Mouse (Mus musculus) stomach, postnatal 0 days (tissue): ENCODE measurements around the gene Wdr66. TPM values are rescaled to one million over a fixed set of nuclear protein-coding genes. Genes with fewer than 3 reads are reported as not detected.
A peak's percentile ranks its signal among the peaks of the same experiment; 100 is the strongest.

Experiments used
- ATAC-seq: fragments of 200-750 bp; cut with Nextera tagmentation; 2 replicates; pipeline ENCODE4 v1.8.0; 2017; ENCODE audit not compliant: low FRiP score, low TSS enrichment
- DNase-seq: peaks from one replicate; pipeline ENCODE4 v3.0.0-alpha.2; 2016; ENCODE audit warnings: low spot score
- H3K27ac ChIP-seq: fragments of 300-500 bp; sonication (generic); replicated peaks from 2 replicates; pipeline ENCODE4 v1.5.1; 2014; ENCODE audit warnings: mild to moderate bottlenecking, control low read depth
- H3K27me3 ChIP-seq: fragments of 300-500 bp; sonication (generic); 2 replicates; pipeline ENCODE4 v1.6.1; 2014; ENCODE audit warnings: low read length; ENCODE audit not compliant: control insufficient read depth, insufficient read depth
- H3K36me3 ChIP-seq: fragments of 300-500 bp; sonication (generic); 2 replicates; pipeline ENCODE4 v1.6.1; 2014; ENCODE audit warnings: low read length, mixed read lengths; ENCODE audit not compliant: control insufficient read depth, insufficient read depth
- H3K4me1 ChIP-seq: fragments of 300-500 bp; sonication (generic); replicated peaks from 2 replicates; pipeline ENCODE4 v1.6.1; 2014; ENCODE audit warnings: antibody characterized with exemption; ENCODE audit not compliant: control insufficient read depth, insufficient read depth
- H3K4me2 ChIP-seq: fragments of 300-500 bp; sonication (generic); replicated peaks from 2 replicates; pipeline ENCODE4 v1.6.1; 2014; ENCODE audit warnings: low read depth, mild to moderate bottlenecking, control low read depth, moderate library complexity
- H3K4me3 ChIP-seq: fragments of 300-500 bp; sonication (generic); 2 replicates; pipeline ENCODE4 v1.5.1; 2014; ENCODE audit warnings: low read depth, low read length, control low read depth
- H3K9ac ChIP-seq: fragments of 300-500 bp; sonication (generic); 2 replicates; pipeline ENCODE4 v1.6.1; 2014; ENCODE audit warnings: mild to moderate bottlenecking, low read length, control low read depth, mixed read lengths
- H3K9me3 ChIP-seq: fragments of 300-500 bp; sonication (generic); 2 replicates; pipeline ENCODE4 v1.6.1; 2016; ENCODE audit warnings: low read length; ENCODE audit not compliant: control insufficient read depth
- CTCF ChIP-seq: IDR thresholded peaks from 2 replicates; pipeline ENCODE4 v1.5.1; 2016; ENCODE audit warnings: antibody characterized with exemption, low read depth, mild to moderate bottlenecking, moderate library complexity
- EP300 ChIP-seq: optimal IDR thresholded peaks from 2 replicates; pipeline ENCODE3; 2016; ENCODE audit warnings: antibody characterized with exemption
- WGBS: fragments of 180-500 bp; shearing (Covaris S2); extraction: QIAGEN DNeasy Blood & Tissue Kit; methylation state at CpG from one replicate; pipeline ENCODE4 v1.1.7; 2014; 5-methylcytosine and 5-hydroxymethylcytosine counted together
- polyA plus RNA-seq: library from polyadenylated mRNA; unstranded; fragments of >200 nt; fragmentation: Nextera tagmentation; extraction: Ambion mirVana; gene quantifications from 2 replicates; pipeline ENCODE4 v1.2.1, GENCODE M21; 2015

The Wdr66 gene
- polyA plus RNA-seq, 1 experiment from 2014 or later = 0.30 TPM

DNA sequence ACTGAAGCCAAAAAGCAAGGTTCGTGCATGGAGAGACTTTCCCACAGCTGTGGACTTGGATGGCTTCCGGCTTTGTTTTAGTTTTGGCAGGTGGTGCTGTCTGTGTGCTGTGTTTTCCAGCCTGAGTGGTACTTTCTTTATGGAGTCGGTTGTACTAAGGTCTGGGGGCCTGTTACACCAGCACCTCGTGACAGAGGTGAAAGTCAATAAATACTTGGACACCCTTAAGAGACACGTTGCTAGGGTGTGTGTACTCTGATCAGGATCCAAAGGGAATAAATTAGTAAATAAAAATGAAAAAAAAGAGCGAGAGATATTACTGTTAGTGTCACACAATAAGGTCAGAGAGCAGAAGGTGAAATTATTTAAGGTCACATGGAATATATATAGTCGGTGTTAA, 25.1 kb upstream of the Wdr66 start:
- no peak overlapping the region for H3K9ac ChIP-seq
- DNase-seq (no peak), ATAC-seq (no peak)
- 83% methylated on average over 7 of the region's 7 CpGs for WGBS
- H3K4me1 ChIP-seq = peaks cover 2% of the 10 kb centered on the region; the same call in 1 of the 2 replicates
- TF ChIP-seq CTCF = no peak
- TF ChIP-seq EP300 = no peak
- H3K27me3 ChIP-seq = no peaks in the 10 kb centered on the region
- H3K27ac ChIP-seq = no peak overlapping the region
- H3K4me3 ChIP-seq = no peak overlapping the region
- no peaks in the 10 kb centered on the region for H3K9me3 ChIP-seq
- no peaks in the 10 kb centered on the region for H3K36me3 ChIP-seq
- H3K4me2 ChIP-seq = no peak overlapping the region

DNA sequence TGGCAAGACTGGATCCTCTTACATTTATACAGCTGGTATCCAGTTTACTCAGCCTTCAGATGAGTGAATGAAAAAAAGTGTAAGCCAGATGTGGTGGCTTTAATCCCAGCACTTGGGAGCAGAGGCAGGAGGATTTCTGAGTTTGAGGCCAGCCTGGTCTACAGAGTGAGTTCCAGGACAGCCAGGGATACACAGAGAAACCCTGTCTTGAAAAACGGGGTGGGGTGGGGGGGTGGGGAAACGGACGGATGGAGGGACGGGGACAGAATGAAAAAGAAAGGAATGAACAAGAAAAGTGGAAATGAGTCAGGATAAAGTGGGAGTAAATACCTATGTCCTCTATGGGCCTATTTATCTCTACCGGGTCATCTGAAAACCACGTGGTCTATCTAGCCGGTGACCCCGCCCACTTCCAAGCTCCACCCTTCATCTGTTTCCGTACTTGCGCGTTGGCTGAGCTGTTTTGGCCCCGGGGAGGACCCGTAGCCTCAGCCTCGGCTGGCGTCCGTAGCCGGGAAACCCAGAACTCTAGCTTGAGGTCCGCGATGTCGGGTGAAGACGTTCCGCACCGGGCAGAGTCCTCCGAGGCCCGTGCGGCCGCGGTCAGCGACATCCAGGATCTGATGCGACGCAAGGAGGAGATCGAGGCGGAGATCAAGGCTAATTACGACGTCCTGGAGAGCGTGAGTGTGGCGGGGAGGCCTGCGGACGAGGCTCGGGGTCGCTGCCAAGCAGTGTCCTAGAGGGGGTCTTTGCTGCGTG, 24.0 kb upstream of the Wdr66 start:
- peak overlapping the region; percentile 86 for H3K4me3 ChIP-seq
- peak overlapping the region; percentile 74 for H3K4me2 ChIP-seq
- WGBS = 2% methylated on average over 42 of the region's 42 CpGs
- peak overlapping the region; percentile 84 for H3K9ac ChIP-seq
- H3K9me3 ChIP-seq = no peaks in the 10 kb centered on the region
- TF ChIP-seq EP300 (no peak), CTCF (no peak)
- H3K36me3 ChIP-seq = no peaks in the 10 kb centered on the region
- DNase-seq = peak; percentile 93
- peak overlapping the region; percentile 53; the same call in 1 of the 2 replicates for H3K27ac ChIP-seq
- H3K27me3 ChIP-seq = no peaks in the 10 kb centered on the region
- peak; percentile 89 for ATAC-seq
- H3K4me1 ChIP-seq = peaks cover 2% of the 10 kb centered on the region; the same call in 1 of the 2 replicates

DNA sequence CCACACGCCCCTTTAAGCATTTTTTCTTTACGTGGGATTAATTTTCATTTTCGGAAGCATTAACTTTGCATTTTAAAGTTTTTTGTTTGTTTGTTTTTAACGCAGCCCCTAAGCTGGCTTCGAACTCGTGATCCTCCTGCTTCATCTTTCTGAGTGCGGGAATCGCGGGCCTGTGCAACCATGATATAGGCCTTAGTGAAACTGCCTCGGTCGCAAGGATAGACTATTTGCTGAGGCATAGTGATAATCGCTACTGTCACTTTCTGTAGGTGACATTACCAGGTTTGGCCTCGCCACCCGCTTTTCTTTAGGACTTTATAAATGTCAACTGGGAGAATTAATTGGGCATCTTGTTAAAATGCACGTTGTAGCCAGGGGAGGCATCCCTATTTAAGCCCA, 23.4 kb upstream of the Wdr66 start:
- Histone ChIP-seq H3K4me2 (peak overlapping the region; percentile 74), H3K36me3 (no peaks in the 10 kb centered on the region), H3K4me1 (peaks cover 2% of the 10 kb centered on the region; the same call in 1 of the 2 replicates), H3K27me3 (no peaks in the 10 kb centered on the region), H3K4me3 (peak overlapping the region; percentile 86), H3K9ac (peak overlapping the region; percentile 84), H3K27ac (peak overlapping the region; percentile 53; the same call in 1 of the 2 replicates), H3K9me3 (no peaks in the 10 kb centered on the region)
- TF ChIP-seq CTCF = no peak
- no peak for TF ChIP-seq EP300
- DNase-seq (no peak), ATAC-seq (no peak)
- WGBS = 5% methylated on average over 15 of the region's 15 CpGs

DNA sequence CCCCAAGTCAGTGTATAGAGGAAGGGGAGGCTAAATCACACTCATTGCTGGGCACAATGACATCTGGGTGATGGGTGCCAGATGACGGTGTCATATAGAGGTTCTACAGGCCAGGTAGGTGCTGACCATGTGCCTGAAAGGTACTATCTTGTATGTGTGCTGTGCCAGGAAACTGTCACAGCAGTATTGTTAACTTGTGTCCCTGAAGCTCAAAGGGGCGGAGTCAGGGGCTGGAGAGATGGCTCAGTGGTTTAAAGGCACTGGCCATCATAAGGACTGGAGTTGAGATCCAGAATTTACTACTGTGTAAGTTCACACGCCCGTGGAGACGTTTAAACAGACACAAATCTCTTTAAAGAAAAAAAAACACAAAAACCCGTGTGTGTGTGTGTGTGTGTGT, 22.6 kb upstream of the Wdr66 start:
- no peak overlapping the region for H3K4me3 ChIP-seq
- H3K4me2 ChIP-seq = peak overlapping the region; percentile 74; the same call in 1 of the 2 replicates
- 81% methylated on average over 6 of the region's 6 CpGs for WGBS

DNA sequence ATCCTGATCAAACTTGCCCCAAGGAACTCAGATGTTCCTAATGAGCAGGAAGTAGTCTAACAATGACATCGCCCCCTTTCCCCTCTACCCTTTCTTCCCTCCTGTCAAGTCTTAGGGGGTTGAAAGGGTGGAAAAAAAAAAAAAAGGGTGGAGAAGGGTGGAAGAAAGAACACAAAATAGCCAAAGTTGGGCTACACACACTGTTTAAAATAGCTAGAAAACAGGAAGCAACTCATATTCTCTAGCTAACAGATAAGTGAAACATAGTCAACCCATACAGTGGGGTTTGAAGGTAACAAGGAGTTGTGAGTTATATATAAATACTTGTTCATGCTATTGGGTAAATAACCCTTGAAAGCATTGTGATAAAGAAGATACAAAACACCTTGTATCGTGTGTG, 19.7 kb upstream of the Wdr66 start:
- 79% methylated on average over 2 of the region's 2 CpGs for WGBS
- ATAC-seq = no peak
- no peak overlapping the region for H3K4me3 ChIP-seq
- H3K4me2 ChIP-seq = no peak overlapping the region
- no peaks in the 10 kb centered on the region for H3K27me3 ChIP-seq
- no peak for DNase-seq
- H3K36me3 ChIP-seq = peaks cover 3% of the 10 kb centered on the region; the same call in 1 of the 2 replicates
- TF ChIP-seq CTCF = no peak
- no peak for TF ChIP-seq EP300
- H3K4me1 ChIP-seq = peaks cover 2% of the 10 kb centered on the region; the same call in 1 of the 2 replicates
- no peaks in the 10 kb centered on the region for H3K9me3 ChIP-seq
- no peak overlapping the region for H3K9ac ChIP-seq
- no peak overlapping the region for H3K27ac ChIP-seq

More for the DNA sequence above, 22.6 kb upstream of the Wdr66 start:
- Histone ChIP-seq H3K9ac (no peak overlapping the region), H3K27ac (no peak overlapping the region), H3K9me3 (no peaks in the 10 kb centered on the region), H3K36me3 (no peaks in the 10 kb centered on the region), H3K4me1 (peaks cover 2% of the 10 kb centered on the region; the same call in 1 of the 2 replicates), H3K27me3 (no peaks in the 10 kb centered on the region)
- no peak for TF ChIP-seq CTCF
- TF ChIP-seq EP300 = no peak
- ATAC-seq (no peak), DNase-seq (no peak)

DNA sequence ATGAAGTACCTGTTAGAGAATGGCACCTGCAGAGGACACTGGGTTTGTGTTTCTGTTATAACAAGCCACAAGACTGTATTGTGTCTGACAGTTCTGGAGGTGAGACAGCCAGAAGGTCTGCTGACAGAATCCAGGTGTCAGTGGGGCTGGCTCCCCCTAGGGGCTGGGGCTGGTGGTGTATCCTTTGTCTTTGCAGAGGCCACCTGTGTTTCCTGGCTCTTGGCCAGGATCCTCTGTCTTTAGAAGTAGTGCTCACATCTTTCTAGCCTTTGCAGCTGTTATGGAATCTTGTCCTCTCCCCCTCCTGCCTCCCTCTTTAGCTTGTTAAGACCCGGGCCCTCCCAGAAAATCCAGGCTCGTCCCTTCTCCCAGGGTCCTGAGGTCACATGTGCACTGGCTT, 16.2 kb upstream of the Wdr66 start:
- DNase-seq = peak; percentile 83
- H3K4me3 ChIP-seq = no peak overlapping the region
- H3K9ac ChIP-seq = no peak overlapping the region
- 32% methylated on average over 2 of the region's 2 CpGs for WGBS
- H3K27me3 ChIP-seq = no peaks in the 10 kb centered on the region
- peaks cover 7% of the 10 kb centered on the region; the same call in 1 of the 2 replicates for H3K36me3 ChIP-seq
- ATAC-seq = peak; percentile 72
- H3K4me2 ChIP-seq = no peak overlapping the region
- no peaks in the 10 kb centered on the region for H3K9me3 ChIP-seq
- no peak overlapping the region for H3K27ac ChIP-seq
- no peaks in the 10 kb centered on the region for H3K4me1 ChIP-seq
- TF ChIP-seq EP300 (no peak), CTCF (peak; percentile 75)
